Mouse (Mus musculus) left cerebral cortex, adult 11 months (tissue): ENCODE results near the gene Islr.

Experiments
- DNase-seq: peaks from one replicate; pipeline ENCODE4 v3.0.0; 2022; ENCODE audit warnings: low spot score

The Islr gene

GRCm38 (mm10) chr9:58112321-58112751 lies 91.8 kb downstream of the Islr start:
- no peak for DNase-seq

- DNase-seq: peak; percentile 73
Observed at GRCm38 (mm10) chr9:58111431-58111830, 92.7 kb downstream of the Islr start.

GRCm38 (mm10) chr9:58110787-58111186 lies 93.3 kb downstream of the Islr start:
- no peak for DNase-seq

GRCm38 (mm10) chr9:58107494-58107893 lies 96.6 kb downstream of the Islr start:
- DNase-seq: no peak
